Mouse (Mus musculus) stomach, postnatal 0 days (tissue): Measurements from ENCODE around the gene Prdm11. TPM values are rescaled to one million over a fixed set of nuclear protein-coding genes. Genes with fewer than 3 reads are reported as not detected.

Experiments used
- ATAC-seq: fragments of 200-750 bp; cut with Nextera tagmentation; 2 replicates; pipeline ENCODE4 v1.8.0; 2017; ENCODE audit not compliant: low FRiP score, low TSS enrichment
- DNase-seq: peaks from one replicate; pipeline ENCODE4 v3.0.0-alpha.2; 2016; ENCODE audit warnings: low spot score
- H3K27ac ChIP-seq: fragments of 300-500 bp; sonication (generic); replicated peaks from 2 replicates; pipeline ENCODE4 v1.5.1; 2014; ENCODE audit warnings: mild to moderate bottlenecking, control low read depth
- H3K27me3 ChIP-seq: fragments of 300-500 bp; sonication (generic); 2 replicates; pipeline ENCODE4 v1.6.1; 2014; ENCODE audit warnings: low read length; ENCODE audit not compliant: control insufficient read depth, insufficient read depth
- H3K36me3 ChIP-seq: fragments of 300-500 bp; sonication (generic); 2 replicates; pipeline ENCODE4 v1.6.1; 2014; ENCODE audit warnings: low read length, mixed read lengths; ENCODE audit not compliant: control insufficient read depth, insufficient read depth
- H3K4me1 ChIP-seq: fragments of 300-500 bp; sonication (generic); replicated peaks from 2 replicates; pipeline ENCODE4 v1.6.1; 2014; ENCODE audit warnings: antibody characterized with exemption; ENCODE audit not compliant: control insufficient read depth, insufficient read depth
- H3K4me2 ChIP-seq: fragments of 300-500 bp; sonication (generic); replicated peaks from 2 replicates; pipeline ENCODE4 v1.6.1; 2014; ENCODE audit warnings: low read depth, mild to moderate bottlenecking, control low read depth, moderate library complexity
- H3K4me3 ChIP-seq: fragments of 300-500 bp; sonication (generic); 2 replicates; pipeline ENCODE4 v1.5.1; 2014; ENCODE audit warnings: low read depth, low read length, control low read depth
- H3K9ac ChIP-seq: fragments of 300-500 bp; sonication (generic); 2 replicates; pipeline ENCODE4 v1.6.1; 2014; ENCODE audit warnings: mild to moderate bottlenecking, low read length, control low read depth, mixed read lengths
- H3K9me3 ChIP-seq: fragments of 300-500 bp; sonication (generic); 2 replicates; pipeline ENCODE4 v1.6.1; 2016; ENCODE audit warnings: low read length; ENCODE audit not compliant: control insufficient read depth
- CTCF ChIP-seq: IDR thresholded peaks from 2 replicates; pipeline ENCODE4 v1.5.1; 2016; ENCODE audit warnings: antibody characterized with exemption, low read depth, mild to moderate bottlenecking, moderate library complexity
- EP300 ChIP-seq: optimal IDR thresholded peaks from 2 replicates; pipeline ENCODE3; 2016; ENCODE audit warnings: antibody characterized with exemption
- whole genome bisulfite sequencing: fragments of 180-500 bp; shearing (Covaris S2); extraction: QIAGEN DNeasy Blood & Tissue Kit; methylation state at CpG from one replicate; pipeline ENCODE4 v1.1.7; 2014; 5-methylcytosine and 5-hydroxymethylcytosine counted together
- polyA plus RNA-seq: library from polyadenylated mRNA; unstranded; fragments of >200 nt; fragmentation: Nextera tagmentation; extraction: Ambion mirVana; gene quantifications from 2 replicates; pipeline ENCODE4 v1.2.1, GENCODE M21; 2015

The Prdm11 gene
- polyA plus RNA-seq, 1 experiment from 2014 or later: 5.8 TPM

GRCm38 (mm10) chr2:93076578-93076955, 30.6 kb upstream of the Prdm11 start:
- Histone ChIP-seq H3K4me3 (no peak overlapping the region), H3K36me3 (no peaks in the 10 kb centered on the region), H3K9ac (no peak overlapping the region), H3K27me3 (no peaks in the 10 kb centered on the region; the same call in 1 of the 2 replicates), H3K27ac (no peak overlapping the region), H3K9me3 (no peaks in the 10 kb centered on the region), H3K4me2 (no peak overlapping the region), H3K4me1 (no peaks in the 10 kb centered on the region)
- DNase-seq (no peak), ATAC-seq (no peak)
- WGBS: 77% methylated on average over 6 of the region's 6 CpGs
- TF ChIP-seq EP300: no peak
- TF ChIP-seq CTCF: no peak

GRCm38 (mm10) chr2:93075738-93076577, 30.0 kb upstream of the Prdm11 start:
- DNase-seq (peak; percentile 80), ATAC-seq (peak; percentile 72)
- H3K36me3 ChIP-seq: no peaks in the 10 kb centered on the region

GRCm38 (mm10) chr2:93071656-93072055, 25.7 kb upstream of the Prdm11 start:
- peak; percentile 87 for DNase-seq
- 4% methylated on average over 12 of the region's 12 CpGs for WGBS
- H3K36me3 ChIP-seq: no peaks in the 10 kb centered on the region
- no peak for TF ChIP-seq CTCF
- TF ChIP-seq EP300: no peak
- peak; percentile 52; the same call in 1 of the 2 replicates for ATAC-seq
- H3K9ac ChIP-seq: no peak overlapping the region
- H3K9me3 ChIP-seq: no peaks in the 10 kb centered on the region
- no peak overlapping the region for H3K27ac ChIP-seq
- H3K4me2 ChIP-seq: no peak overlapping the region
- H3K4me3 ChIP-seq: no peak overlapping the region
- H3K27me3 ChIP-seq: no peaks in the 10 kb centered on the region
- no peaks in the 10 kb centered on the region for H3K4me1 ChIP-seq

More at GRCm38 (mm10) chr2:93075738-93076577, 30.0 kb upstream of the Prdm11 start:
- Histone ChIP-seq H3K4me3 (no peak overlapping the region), H3K9me3 (no peaks in the 10 kb centered on the region), H3K4me1 (no peaks in the 10 kb centered on the region), H3K9ac (no peak overlapping the region), H3K27ac (no peak overlapping the region), H3K4me2 (no peak overlapping the region), H3K27me3 (no peaks in the 10 kb centered on the region; the same call in 1 of the 2 replicates)
- TF ChIP-seq CTCF (peak; percentile 97), EP300 (no peak)
- WGBS: 47% methylated on average over 15 of the region's 15 CpGs

- WGBS: 40% methylated on average over 2 of the region's 2 CpGs
Measured at GRCm38 (mm10) chr2:93068942-93069341, 23.0 kb upstream of the Prdm11 start.

GRCm38 (mm10) chr2:93063347-93063746, 17.4 kb upstream of the Prdm11 start:
- H3K9me3 ChIP-seq: no peaks in the 10 kb centered on the region
- no peaks in the 10 kb centered on the region for H3K4me1 ChIP-seq
- H3K36me3 ChIP-seq: no peaks in the 10 kb centered on the region
- H3K4me2 ChIP-seq: no peak overlapping the region
- DNase-seq: peak; percentile 41
- no peak overlapping the region for H3K9ac ChIP-seq
- no peaks in the 10 kb centered on the region for H3K27me3 ChIP-seq
- peak; percentile 84 for TF ChIP-seq CTCF
- TF ChIP-seq EP300: no peak
- H3K4me3 ChIP-seq: no peak overlapping the region
- no peak overlapping the region for H3K27ac ChIP-seq
- ATAC-seq: no peak
- WGBS: 19% methylated on average over 2 of the region's 2 CpGs

More at GRCm38 (mm10) chr2:93068942-93069341, 23.0 kb upstream of the Prdm11 start:
- no peaks in the 10 kb centered on the region for H3K9me3 ChIP-seq
- no peak overlapping the region for H3K4me3 ChIP-seq
- H3K4me2 ChIP-seq: no peak overlapping the region
- H3K27ac ChIP-seq: no peak overlapping the region
- DNase-seq (peak; percentile 41), ATAC-seq (no peak)
- H3K36me3 ChIP-seq: no peaks in the 10 kb centered on the region
- H3K27me3 ChIP-seq: no peaks in the 10 kb centered on the region
- H3K4me1 ChIP-seq: no peaks in the 10 kb centered on the region
- TF ChIP-seq EP300 (no peak), CTCF (peak; percentile 95)
- no peak overlapping the region for H3K9ac ChIP-seq

GRCm38 (mm10) chr2:93051873-93052272, 5.9 kb upstream of the Prdm11 start:
- Histone ChIP-seq H3K4me1 (no peaks in the 10 kb centered on the region), H3K4me2 (no peak overlapping the region), H3K4me3 (no peak overlapping the region), H3K36me3 (no peaks in the 10 kb centered on the region), H3K27ac (no peak overlapping the region), H3K9ac (no peak overlapping the region), H3K9me3 (no peaks in the 10 kb centered on the region), H3K27me3 (no peaks in the 10 kb centered on the region)
- TF ChIP-seq CTCF: peak; percentile 75
- TF ChIP-seq EP300: no peak
- ATAC-seq (peak; percentile 33; the same call in 1 of the 2 replicates), DNase-seq (peak; percentile 35)
- 26% methylated on average over 1 of the region's 1 CpGs for WGBS
